Mouse (Mus musculus) CD4-positive helper T cell, adult 2 months (primary cell): ENCODE data around the gene Jmjd4.

Experiments used
- DNase-seq: peaks from one replicate; pipeline ENCODE4 v3.0.0-alpha.2; 2012; ENCODE audit warnings: low read depth, missing footprints, low spot score

The Jmjd4 gene

DNA sequence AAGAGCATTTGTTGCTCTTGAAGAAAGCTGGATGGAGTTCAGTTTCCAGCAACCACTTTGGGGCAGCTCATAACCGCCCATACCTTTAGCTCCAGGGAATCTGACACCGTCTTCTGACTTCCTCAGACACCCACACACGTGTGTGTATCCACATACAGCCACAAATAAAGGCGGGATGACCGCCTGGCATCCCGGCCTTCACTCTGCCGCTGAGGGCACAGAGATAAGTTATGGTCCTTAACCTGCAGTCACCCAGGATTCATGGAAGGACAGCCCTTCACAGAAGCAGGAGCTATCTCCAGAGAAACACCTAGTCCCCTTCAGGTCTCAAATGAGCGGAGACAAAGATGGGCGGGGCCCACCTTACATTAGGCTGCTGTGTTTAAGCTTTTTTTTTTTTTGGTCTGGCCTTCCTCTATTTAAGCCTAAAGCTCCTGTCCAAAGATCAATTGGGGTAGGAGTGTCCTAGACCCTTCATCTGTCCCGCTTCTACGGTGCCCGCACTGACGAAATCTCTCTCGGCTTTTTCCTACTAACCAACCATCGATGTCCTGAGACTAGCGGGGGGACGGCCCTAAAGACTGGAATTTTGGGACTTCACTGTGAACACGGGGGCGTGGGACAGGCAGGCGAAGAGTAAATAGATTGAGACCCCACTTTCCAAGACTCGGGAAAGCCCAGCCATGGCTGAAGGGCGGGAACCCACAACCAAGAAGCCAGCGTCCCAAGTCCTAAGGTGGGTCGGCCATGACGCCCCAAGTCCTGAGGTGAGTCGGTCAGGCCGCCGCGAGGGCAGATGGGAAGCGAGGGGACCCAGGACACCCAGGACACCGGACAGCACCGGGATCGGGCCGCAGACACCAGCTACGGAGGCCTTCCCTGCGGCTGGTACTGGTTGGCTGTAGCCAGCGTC lies 21.8 kb downstream of the Jmjd4 start:
- peak; percentile 17 for DNase-seq

- peak; percentile 87 for DNase-seq
These were observed 22.5 kb downstream of the Jmjd4 start, which contains the start of gene Zfp867 for GRCm38 (mm10) chr11:59472326-59472677. Gene Zfp867 (minus strand): TSS chr11:59472474.

DNA sequence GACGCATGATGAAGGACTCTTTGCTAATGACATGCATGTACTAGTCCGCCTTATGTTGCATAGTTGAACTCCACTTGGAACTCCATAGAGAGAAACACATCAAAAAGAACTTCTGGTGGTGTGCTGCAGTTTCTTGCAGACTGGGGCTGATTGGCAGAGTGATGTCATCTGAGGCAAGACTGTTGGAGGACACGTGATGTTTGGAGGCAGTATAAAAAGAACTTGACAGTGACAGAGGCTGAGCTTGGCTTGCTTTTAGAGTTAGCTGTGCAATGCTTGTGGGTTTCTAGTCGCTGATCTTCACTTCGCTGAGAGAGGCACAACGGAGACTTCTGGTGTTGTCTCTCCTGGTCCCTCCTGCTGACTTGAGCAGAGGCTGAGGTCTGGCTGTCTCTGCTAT lies 27.4 kb downstream of the Jmjd4 start:
- no peak for DNase-seq

- DNase-seq = peak; percentile 47
These were observed 33.4 kb downstream of the Jmjd4 start for GRCm38 (mm10) chr11:59483212-59483611.

DNA sequence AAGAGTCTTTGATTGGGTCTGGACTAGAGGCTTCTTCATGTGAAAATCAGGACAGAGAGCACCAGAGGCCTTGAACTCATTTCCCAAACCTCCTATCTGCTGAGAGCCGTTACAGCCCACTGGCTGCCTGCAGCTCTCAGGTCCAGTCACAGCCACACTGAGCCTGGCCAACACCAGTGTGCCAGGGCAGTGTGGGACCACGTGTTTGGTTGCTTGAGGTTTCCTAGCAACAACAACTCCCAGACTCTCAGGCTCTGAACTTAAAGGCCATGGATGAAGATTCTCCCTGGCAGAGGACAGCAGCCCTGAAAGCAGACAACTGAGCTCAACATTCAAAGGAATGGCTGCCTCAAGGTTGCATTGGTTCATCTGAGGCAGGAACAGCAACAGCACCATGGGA lies 35.8 kb downstream of the Jmjd4 start:
- no peak for DNase-seq

DNA sequence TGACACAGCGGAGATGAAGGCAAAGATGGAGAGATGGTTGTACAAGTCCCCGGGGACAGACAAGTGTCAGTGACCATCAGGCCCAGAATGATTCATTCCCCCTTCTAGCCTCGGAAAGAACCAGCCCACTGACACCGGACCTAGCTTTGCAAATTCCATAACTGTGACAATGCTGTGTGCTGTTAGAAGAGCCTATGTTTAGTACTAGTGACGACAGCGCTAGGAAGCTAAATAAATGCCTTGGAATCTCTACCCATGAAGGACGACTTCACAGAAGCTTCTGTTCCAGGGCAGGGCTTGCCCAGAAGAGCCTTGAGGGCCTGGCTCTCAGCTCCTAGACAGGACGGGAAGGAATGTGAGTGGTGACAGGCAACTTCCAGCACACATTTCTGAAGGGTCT lies 36.4 kb downstream of the Jmjd4 start:
- DNase-seq = no peak

- no peak for DNase-seq
These were observed 46.9 kb downstream of the Jmjd4 start for GRCm38 (mm10) chr11:59496672-59497310.

GRCm38 (mm10) chr11:59497747-59498146 lies 47.9 kb downstream of the Jmjd4 start:
- DNase-seq = no peak

- no peak for DNase-seq
These were observed 52.3 kb downstream of the Jmjd4 start for GRCm38 (mm10) chr11:59501978-59502700.

- DNase-seq = peak; percentile 74
These were observed 55.5 kb downstream of the Jmjd4 start for GRCm38 (mm10) chr11:59505351-59505838.

DNA sequence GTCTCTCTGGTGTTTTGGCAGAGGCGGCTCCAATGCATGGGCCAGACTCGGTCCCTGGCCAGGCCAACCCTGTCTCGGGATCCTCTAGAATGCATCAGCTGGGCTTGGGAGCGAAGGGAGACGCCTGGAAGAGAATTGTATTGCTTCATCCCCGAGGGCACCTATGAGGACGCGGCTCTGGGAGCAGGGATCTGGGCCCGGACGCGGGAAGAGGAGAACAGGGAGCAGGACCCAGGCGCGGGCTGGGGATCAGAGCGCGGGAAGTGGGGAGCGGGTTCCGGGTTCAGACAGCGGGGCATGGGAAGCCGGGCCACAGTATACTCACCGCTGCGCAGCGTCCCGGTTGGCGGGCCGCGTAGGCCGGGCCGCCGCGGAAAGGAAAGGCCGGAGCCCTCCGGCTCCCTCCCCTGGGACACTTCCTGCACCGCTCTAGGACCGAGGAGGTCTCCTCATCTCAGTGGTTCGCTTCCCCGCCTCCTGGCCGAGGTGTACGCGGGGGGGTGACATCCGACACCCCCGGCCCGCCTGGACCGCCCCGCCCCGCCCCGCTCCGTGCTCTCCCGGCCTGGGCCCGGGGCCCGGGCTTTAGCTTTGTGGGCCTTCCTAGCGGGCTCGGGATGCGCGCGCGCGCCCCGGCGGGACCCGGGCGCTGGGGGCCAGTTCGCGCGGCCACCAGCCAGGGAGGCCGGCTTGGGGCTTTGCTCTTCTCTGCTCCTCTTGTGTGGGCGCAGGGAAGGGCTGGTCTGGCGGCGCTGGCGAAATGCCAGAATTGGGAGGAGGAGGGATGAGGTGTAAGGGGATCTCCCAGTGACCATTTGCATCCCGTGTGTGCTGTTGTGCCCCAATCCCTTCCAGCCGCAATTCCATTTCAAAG lies 56.2 kb downstream of the Jmjd4 start:
- DNase-seq = peak; percentile 86

DNA sequence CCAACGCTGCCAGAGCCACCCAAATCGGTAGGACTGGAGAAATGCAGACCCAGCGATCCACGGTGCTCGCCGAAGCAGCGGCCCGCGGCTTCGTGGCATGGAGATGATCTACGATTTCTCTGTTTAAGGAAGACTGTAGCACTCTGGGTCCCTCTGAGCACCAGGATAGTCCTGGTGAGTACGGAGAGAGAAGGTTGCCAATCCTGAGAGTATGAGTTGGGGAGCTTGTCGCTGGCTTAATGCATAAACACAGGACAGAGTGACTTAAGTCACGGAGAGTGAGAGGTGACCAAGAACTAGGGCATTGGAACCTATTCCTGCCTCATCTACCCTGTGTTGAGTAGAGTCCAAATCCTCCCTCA lies 56.8 kb downstream of the Jmjd4 start:
- no peak for DNase-seq
